Mouse (Mus musculus): ENCODE measurements at regions not wholly inside any gene's neighbourhood (a gene's known extent, or its start where the extent isn't known, plus 50 kb on each side); places are given as distances from the start of the nearest gene placed in this dataset.

DNA sequence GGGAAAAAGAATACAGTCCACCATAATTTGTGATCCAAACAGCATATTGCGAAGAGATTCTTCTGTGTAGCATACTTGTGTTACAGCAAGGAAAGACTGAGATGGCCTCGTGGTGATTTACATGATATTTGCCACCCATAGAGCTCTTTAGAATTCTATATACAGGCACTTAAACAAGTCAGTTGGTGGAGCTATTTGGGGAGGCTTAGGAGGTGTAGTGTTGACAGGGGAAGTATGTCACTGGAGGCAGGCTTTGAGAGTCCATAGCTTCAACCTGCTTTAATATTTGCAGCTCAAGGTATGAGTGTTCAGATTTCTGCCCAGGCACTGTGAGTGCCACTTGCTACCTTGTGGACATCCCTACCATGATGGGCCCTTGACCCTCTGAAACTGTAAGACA, 187.3 kb downstream of the Ostf1 start:
- H3K36me3 ChIP-seq (ENCODE audit: control insufficient read depth, insufficient read depth, low read length) = no peaks in the 10 kb centered on the region
- no peak for DNase-seq (ENCODE audit: low spot score)
- ATAC-seq (ENCODE audit: low read depth) = no peak
- no peak overlapping the region for H3K9ac ChIP-seq (ENCODE audit: low read depth, low read length)
- 77% methylated on average over 2 of the region's 2 CpGs for WGBS
- H3K27me3 ChIP-seq (replicated peaks; ENCODE audit: control insufficient read depth, insufficient read depth, low read length) = no peaks in the 10 kb centered on the region
- H3K4me2 ChIP-seq (ENCODE audit: low read depth, low read length) = no peak overlapping the region
- H3K9me3 ChIP-seq (ENCODE audit: control insufficient read depth, low read length) = no peaks in the 10 kb centered on the region
- H3K27ac ChIP-seq (replicated peaks; ENCODE audit: low read depth, low read length) = no peak overlapping the region
- no peak overlapping the region for H3K4me3 ChIP-seq (ENCODE audit: low read depth, low read length)
- H3K4me1 ChIP-seq (ENCODE audit: control insufficient read depth, insufficient read depth, low read length) = no peaks in the 10 kb centered on the region

DNA sequence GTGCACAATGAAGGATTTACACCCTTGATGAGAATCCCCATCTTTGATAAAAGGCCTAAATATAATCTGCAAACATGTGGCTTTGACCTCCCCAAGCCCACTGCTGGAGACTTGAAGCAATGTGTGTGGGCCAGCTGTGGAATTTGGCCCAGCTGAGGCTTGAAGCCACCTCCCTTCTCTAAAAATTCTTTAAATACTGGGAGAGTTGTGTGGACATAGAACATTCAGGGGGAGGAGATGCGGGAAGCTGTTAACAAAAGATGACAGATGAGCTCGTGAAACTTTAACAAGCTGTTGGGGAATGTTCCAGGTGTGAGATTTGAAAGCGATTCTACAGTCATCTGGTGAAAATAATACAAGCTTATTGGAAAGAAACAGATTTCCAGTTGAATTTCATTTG, 195.3 kb downstream of the Ostf1 start:
- Histone ChIP-seq H3K27ac (replicated peaks; ENCODE audit: low read depth, low read length) (no peak overlapping the region), H3K36me3 (ENCODE audit: control insufficient read depth, insufficient read depth, low read length) (no peaks in the 10 kb centered on the region), H3K9ac (ENCODE audit: low read depth, low read length) (no peak overlapping the region), H3K4me2 (ENCODE audit: low read depth, low read length) (no peak overlapping the region), H3K4me1 (ENCODE audit: control insufficient read depth, insufficient read depth, low read length) (no peaks in the 10 kb centered on the region), H3K9me3 (ENCODE audit: control insufficient read depth, low read length) (no peaks in the 10 kb centered on the region), H3K4me3 (ENCODE audit: low read depth, low read length) (no peak overlapping the region), H3K27me3 (replicated peaks; ENCODE audit: control insufficient read depth, insufficient read depth, low read length) (no peaks in the 10 kb centered on the region)
- 43% methylated on average over 3 of the region's 3 CpGs for WGBS
- DNase-seq (ENCODE audit: low spot score) (peak; percentile 39), ATAC-seq (ENCODE audit: low read depth) (no peak)

DNA sequence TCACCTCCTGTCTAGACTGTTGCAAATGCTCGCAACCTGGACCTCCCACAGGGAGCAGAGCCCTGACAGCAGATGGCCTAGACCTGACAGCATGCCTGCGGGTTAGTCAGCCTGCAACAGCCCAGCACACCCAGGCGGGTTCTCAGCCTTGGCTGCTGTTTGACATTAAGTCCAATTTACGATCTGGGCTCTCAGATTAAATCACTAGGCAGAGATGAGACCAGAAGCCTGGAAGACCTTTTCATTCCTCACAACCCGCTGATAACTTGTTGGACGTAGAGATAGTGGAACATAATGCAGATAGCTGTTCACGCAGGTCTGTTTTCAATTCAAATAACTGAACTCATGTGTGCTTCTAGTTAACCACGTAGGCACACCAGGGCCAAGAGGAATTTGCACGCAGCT, 211.2 kb downstream of the Ostf1 start:
- Histone ChIP-seq H3K36me3 (ENCODE audit: control insufficient read depth, insufficient read depth, low read length) (no peaks in the 10 kb centered on the region), H3K4me2 (ENCODE audit: low read depth, low read length) (peak overlapping the region; percentile 7; the same call in 1 of the 2 replicates), H3K4me1 (ENCODE audit: control insufficient read depth, insufficient read depth, low read length) (peaks cover 8% of the 10 kb centered on the region; the same call in 1 of the 2 replicates), H3K4me3 (ENCODE audit: low read depth, low read length) (no peak overlapping the region), H3K27me3 (replicated peaks; ENCODE audit: control insufficient read depth, insufficient read depth, low read length) (0 out of 2 replicates have a peak, but pooled peaks cover 6% of the 10 kb centered on the region), H3K9me3 (ENCODE audit: control insufficient read depth, low read length) (no peaks in the 10 kb centered on the region), H3K27ac (replicated peaks; ENCODE audit: low read depth, low read length) (no peak overlapping the region), H3K9ac (ENCODE audit: low read depth, low read length) (no peak overlapping the region)
- WGBS = 18% methylated on average over 9 of the region's 9 CpGs
- peak; percentile 55; the same call in 1 of the 2 replicates for ATAC-seq (ENCODE audit: low read depth)
- peak; percentile 76 for DNase-seq (ENCODE audit: low spot score)

DNA sequence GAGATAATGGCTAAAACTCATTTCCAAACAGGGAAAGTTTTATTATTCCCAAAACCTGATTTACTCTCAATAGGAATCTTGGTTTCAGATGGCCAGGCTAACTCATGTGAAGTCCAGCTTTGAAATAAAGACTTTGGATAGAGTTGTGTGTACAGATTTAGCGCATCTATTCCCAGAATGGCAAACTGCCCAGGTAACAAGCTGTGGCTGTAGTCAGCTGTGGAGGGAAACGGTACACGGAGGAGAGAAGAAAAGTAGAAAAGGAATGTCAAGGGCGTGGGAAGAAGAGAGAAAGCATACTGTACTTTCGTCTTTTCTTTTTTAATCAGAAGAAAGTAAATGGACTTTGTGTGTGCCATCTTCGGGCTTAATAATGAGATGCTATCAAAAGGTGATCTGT, 213.1 kb downstream of the Ostf1 start:
- Histone ChIP-seq H3K4me1 (ENCODE audit: control insufficient read depth, insufficient read depth, low read length) (peaks cover 8% of the 10 kb centered on the region; the same call in 1 of the 2 replicates), H3K4me3 (ENCODE audit: low read depth, low read length) (no peak overlapping the region), H3K27me3 (replicated peaks; ENCODE audit: control insufficient read depth, insufficient read depth, low read length) (0 out of 2 replicates have a peak, but pooled peaks cover 6% of the 10 kb centered on the region), H3K36me3 (ENCODE audit: control insufficient read depth, insufficient read depth, low read length) (no peaks in the 10 kb centered on the region), H3K27ac (replicated peaks; ENCODE audit: low read depth, low read length) (no peak overlapping the region), H3K9ac (ENCODE audit: low read depth, low read length) (no peak overlapping the region), H3K9me3 (ENCODE audit: control insufficient read depth, low read length) (no peaks in the 10 kb centered on the region), H3K4me2 (ENCODE audit: low read depth, low read length) (no peak overlapping the region)
- ATAC-seq (ENCODE audit: low read depth) (no peak), DNase-seq (ENCODE audit: low spot score) (peak; percentile 26)
- 74% methylated on average over 6 of the region's 6 CpGs for WGBS

DNA sequence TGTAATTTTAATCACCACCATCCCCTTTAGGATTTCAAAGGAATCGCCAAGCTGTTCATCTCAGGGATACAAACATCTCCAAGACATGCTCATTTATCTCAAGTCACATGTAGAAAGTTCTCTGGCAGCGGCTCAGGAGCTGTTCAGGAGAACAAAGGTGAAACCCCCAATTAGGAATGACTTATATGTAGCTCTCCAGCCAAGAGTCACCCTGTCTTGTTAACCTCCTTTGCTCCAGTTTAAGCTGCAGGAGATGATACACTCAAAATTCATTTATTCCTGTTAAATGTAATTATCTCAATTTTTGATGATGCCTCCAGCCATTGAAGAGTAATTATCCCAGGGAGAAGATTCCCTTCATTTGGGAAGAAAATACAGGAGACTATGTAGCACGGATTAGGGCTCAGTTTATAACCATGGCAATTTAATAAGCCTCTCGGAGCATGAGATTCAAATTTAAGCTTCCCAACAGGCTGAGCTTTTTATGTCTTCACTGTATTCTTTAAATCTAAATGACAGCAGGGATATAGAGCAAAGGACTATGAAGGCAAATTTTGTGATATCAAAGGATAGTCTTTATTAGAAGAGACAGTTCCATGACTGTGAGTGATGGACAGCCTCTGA, 254.0 kb downstream of the Ostf1 start:
- Histone ChIP-seq H3K4me2 (ENCODE audit: low read depth, low read length) (no peak overlapping the region), H3K4me3 (ENCODE audit: low read depth, low read length) (no peak overlapping the region), H3K9ac (ENCODE audit: low read depth, low read length) (no peak overlapping the region), H3K36me3 (ENCODE audit: control insufficient read depth, insufficient read depth, low read length) (no peaks in the 10 kb centered on the region), H3K4me1 (ENCODE audit: control insufficient read depth, insufficient read depth, low read length) (no peaks in the 10 kb centered on the region), H3K27me3 (replicated peaks; ENCODE audit: control insufficient read depth, insufficient read depth, low read length) (no peaks in the 10 kb centered on the region), H3K9me3 (ENCODE audit: control insufficient read depth, low read length) (no peaks in the 10 kb centered on the region), H3K27ac (replicated peaks; ENCODE audit: low read depth, low read length) (no peak overlapping the region)
- 51% methylated on average over 4 of the region's 4 CpGs for WGBS
- ATAC-seq (ENCODE audit: low read depth) = no peak
- no peak for DNase-seq (ENCODE audit: low spot score)

DNA sequence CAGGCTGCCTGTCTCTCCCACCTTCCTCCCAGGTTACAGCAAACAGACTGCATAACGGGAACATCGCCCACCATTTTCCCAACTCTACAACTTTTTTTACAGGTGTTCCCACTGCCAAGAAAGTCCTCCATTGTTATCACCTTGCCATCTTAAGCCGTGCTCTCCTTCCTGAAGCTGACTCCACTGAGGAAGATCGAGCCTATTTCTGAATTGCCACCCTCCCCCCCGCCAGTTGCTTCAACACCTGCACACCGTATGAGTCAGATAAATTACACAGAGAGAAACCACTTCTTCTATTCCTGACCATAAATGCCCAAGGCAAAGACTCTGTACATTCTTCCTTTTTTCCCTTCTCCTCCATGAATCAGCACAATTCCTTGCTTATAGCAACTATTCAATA, 263.0 kb downstream of the Ostf1 start:
- WGBS = 84% methylated on average over 6 of the region's 6 CpGs

DNA sequence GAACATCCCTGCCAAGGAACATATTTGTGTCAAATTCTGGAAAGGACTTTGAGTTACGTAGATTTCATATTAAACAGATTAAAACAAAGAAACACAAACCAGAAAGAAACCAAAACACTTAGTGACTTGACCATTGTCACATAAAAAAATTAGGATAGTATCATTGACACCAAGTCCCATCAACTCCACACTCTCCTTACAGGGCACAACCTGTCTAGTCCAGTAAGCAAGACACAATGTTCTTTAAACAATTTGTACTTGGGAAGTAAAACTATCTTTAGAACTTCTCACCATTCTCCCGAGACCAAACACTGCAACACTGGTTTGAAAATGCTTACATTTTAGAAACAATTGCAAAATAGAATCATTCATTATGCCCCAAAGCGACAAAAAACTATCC, 277.7 kb downstream of the Ostf1 start:
- Histone ChIP-seq H3K36me3 (ENCODE audit: control insufficient read depth, insufficient read depth, low read length) (no peaks in the 10 kb centered on the region), H3K4me1 (ENCODE audit: control insufficient read depth, insufficient read depth, low read length) (no peaks in the 10 kb centered on the region), H3K27me3 (replicated peaks; ENCODE audit: control insufficient read depth, insufficient read depth, low read length) (no peaks in the 10 kb centered on the region), H3K4me3 (ENCODE audit: low read depth, low read length) (no peak overlapping the region), H3K9me3 (ENCODE audit: control insufficient read depth, low read length) (no peaks in the 10 kb centered on the region), H3K4me2 (ENCODE audit: low read depth, low read length) (no peak overlapping the region), H3K27ac (replicated peaks; ENCODE audit: low read depth, low read length) (no peak overlapping the region), H3K9ac (ENCODE audit: low read depth, low read length) (no peak overlapping the region)
- 91% methylated on average over 3 of the region's 3 CpGs for WGBS
- no peak for ATAC-seq (ENCODE audit: low read depth)
- no peak for DNase-seq (ENCODE audit: low spot score)

More for the DNA sequence above, 263.0 kb downstream of the Ostf1 start:
- no peak for DNase-seq (ENCODE audit: low spot score)
- Histone ChIP-seq H3K4me2 (ENCODE audit: low read depth, low read length) (no peak overlapping the region), H3K27ac (replicated peaks; ENCODE audit: low read depth, low read length) (no peak overlapping the region), H3K9me3 (ENCODE audit: control insufficient read depth, low read length) (no peaks in the 10 kb centered on the region), H3K9ac (ENCODE audit: low read depth, low read length) (no peak overlapping the region), H3K36me3 (ENCODE audit: control insufficient read depth, insufficient read depth, low read length) (no peaks in the 10 kb centered on the region), H3K4me3 (ENCODE audit: low read depth, low read length) (no peak overlapping the region), H3K4me1 (ENCODE audit: control insufficient read depth, insufficient read depth, low read length) (no peaks in the 10 kb centered on the region), H3K27me3 (replicated peaks; ENCODE audit: control insufficient read depth, insufficient read depth, low read length) (no peaks in the 10 kb centered on the region)
- no peak for ATAC-seq (ENCODE audit: low read depth)

DNA sequence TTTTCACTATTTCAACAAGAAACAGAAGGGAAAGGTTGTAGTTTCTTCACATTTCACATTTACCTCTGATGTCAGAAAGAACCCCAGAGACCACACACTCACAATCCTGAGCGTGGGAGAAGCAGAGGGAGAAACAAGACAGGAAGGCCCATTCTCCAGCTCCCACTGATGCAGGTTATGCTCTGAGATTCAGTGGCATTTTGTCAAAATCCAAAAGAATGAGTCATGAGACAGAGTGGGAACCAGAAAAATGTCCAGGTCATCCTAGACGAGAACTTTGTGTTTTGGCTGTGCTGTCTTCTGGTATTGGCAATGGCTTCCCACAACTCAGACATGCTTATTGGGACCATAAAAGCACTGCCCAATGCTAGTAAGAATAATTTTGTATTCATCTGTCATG, 285.9 kb downstream of the Ostf1 start:
- H3K27ac ChIP-seq (replicated peaks; ENCODE audit: low read depth, low read length) = no peak overlapping the region
- no peaks in the 10 kb centered on the region for H3K27me3 ChIP-seq (replicated peaks; ENCODE audit: control insufficient read depth, insufficient read depth, low read length)
- peaks cover 8% of the 10 kb centered on the region; the same call in 1 of the 2 replicates for H3K4me1 ChIP-seq (ENCODE audit: control insufficient read depth, insufficient read depth, low read length)
- no peaks in the 10 kb centered on the region for H3K9me3 ChIP-seq (ENCODE audit: control insufficient read depth, low read length)
- no peak overlapping the region for H3K4me2 ChIP-seq (ENCODE audit: low read depth, low read length)
- no peaks in the 10 kb centered on the region for H3K36me3 ChIP-seq (ENCODE audit: control insufficient read depth, insufficient read depth, low read length)
- no peak overlapping the region for H3K4me3 ChIP-seq (ENCODE audit: low read depth, low read length)
- H3K9ac ChIP-seq (ENCODE audit: low read depth, low read length) = no peak overlapping the region
- DNase-seq (ENCODE audit: low spot score) (no peak), ATAC-seq (ENCODE audit: low read depth) (no peak)
- WGBS = 81% methylated on average over 2 of the region's 2 CpGs

DNA sequence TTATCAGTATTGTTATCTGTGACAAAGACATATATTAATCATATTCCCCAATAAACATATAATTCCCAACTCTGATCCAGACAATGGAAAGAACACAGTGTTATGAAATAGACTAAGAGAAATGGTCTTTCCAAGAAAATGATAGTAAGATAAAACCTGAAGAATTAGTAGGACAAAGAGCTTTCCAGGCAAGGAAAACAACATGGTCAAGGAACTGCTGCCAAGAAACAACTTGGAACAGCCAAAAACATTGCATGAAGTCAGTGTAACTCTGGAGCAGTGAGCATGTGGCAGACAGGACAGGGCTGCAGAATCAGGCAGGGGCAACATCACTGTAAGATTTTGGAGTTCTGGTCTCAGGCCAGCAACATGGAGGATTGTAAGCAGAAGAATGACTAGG, 288.0 kb downstream of the Ostf1 start:
- no peaks in the 10 kb centered on the region for H3K9me3 ChIP-seq (ENCODE audit: control insufficient read depth, low read length)
- peaks cover 8% of the 10 kb centered on the region; the same call in 1 of the 2 replicates for H3K4me1 ChIP-seq (ENCODE audit: control insufficient read depth, insufficient read depth, low read length)
- no peaks in the 10 kb centered on the region for H3K27me3 ChIP-seq (replicated peaks; ENCODE audit: control insufficient read depth, insufficient read depth, low read length)
- H3K27ac ChIP-seq (replicated peaks; ENCODE audit: low read depth, low read length) = peak overlapping the region; percentile 48
- DNase-seq (ENCODE audit: low spot score) (peak; percentile 57), ATAC-seq (ENCODE audit: low read depth) (no peak)
- H3K4me2 ChIP-seq (ENCODE audit: low read depth, low read length) = no peak overlapping the region
- H3K9ac ChIP-seq (ENCODE audit: low read depth, low read length) = no peak overlapping the region
- no peaks in the 10 kb centered on the region for H3K36me3 ChIP-seq (ENCODE audit: control insufficient read depth, insufficient read depth, low read length)
- no peak overlapping the region for H3K4me3 ChIP-seq (ENCODE audit: low read depth, low read length)
